Mouse (Mus musculus): ENCODE measurements around the gene Cst7. TPM values are rescaled to one million over a fixed set of nuclear protein-coding genes. Genes with fewer than 3 reads are reported as not detected.
A peak's percentile ranks its signal among the peaks of the same experiment; 100 is the strongest.

The Cst7 gene
- total RNA-seq, 2 experiments from 2014 or later = 375 to 441 TPM

DNA sequence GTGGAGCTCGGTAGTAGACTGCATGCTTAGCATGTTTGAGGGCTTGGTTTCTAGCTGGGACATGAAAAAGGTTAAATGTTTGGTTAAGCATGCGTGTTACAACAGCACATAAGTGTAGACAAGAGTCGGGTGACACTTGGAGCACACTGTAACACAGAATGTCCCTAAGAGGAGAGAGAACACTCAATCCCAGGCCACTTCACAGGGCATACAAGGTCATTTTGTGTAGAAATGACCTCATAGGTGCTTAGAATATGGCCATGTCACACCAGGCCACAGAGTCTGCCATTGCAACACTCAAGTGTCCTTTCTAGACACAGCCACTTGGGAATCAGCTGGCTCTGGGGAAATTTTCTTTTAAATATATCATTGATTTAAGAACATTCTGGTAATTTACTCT lies 53.7 kb downstream of the Cst7 start:
- ATAC-seq (replicated peaks; ENCODE audit: poor library complexity, severe bottlenecking) = no peak

DNA sequence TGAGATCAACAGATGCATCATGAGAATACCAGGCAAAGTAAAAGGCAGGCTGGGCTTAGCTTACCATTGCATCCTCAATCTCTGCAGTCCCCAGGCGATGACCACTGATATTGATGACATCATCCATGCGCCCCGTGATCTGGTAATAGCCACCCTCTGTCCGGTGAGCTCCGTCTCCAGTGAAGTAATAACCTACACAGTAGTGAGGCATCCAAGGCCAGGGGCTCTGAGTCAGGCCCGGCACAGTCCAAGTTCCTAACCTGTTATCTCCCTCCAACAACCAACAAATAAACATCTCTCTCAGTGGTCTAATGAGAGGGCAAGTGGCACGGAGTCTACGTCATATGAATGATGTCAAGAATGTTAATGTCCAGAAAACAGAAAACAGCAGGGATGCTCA lies 54.7 kb downstream of the Cst7 start:
- no peak for ATAC-seq (replicated peaks; ENCODE audit: poor library complexity, severe bottlenecking)

DNA sequence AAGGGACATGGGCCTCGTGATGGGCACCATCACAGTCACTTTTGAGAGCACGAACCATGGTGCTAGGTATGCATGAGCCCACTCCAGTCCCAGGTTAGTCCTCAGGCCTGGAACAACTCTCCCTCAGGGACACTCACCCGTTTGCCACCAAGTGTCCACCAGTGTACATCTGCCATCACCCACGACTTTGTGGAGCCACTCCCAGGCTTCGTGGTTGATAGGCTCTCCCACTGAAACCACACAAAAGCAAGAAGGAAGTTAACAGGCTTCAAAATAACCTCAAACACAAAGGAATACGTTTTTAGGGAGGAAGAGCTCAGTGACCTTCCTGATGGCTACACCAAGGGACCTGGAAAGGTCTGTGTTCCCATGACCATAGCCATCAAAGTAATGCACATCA lies 56.9 kb downstream of the Cst7 start:
- ATAC-seq (replicated peaks; ENCODE audit: poor library complexity, severe bottlenecking) = peak; percentile 72

Other genes with a start within 250 kb of the Cst7 start
- 7.3 TPM in 1 of 2 replicates, not detected in the other for gene Gm10130, start 246.7 kb upstream of the Cst7 start, total RNA-seq (2014; fragmentation: Nextera tagmentation)
- gene Gm10130, start 246.7 kb upstream of the Cst7 start, total RNA-seq (2017) = 5.5 and 6.3 TPM in 2 replicates
- gene 3300002I08Rik, start 207.7 kb upstream of the Cst7 start, total RNA-seq (2014; fragmentation: Nextera tagmentation) = 4.0 TPM in 1 of 2 replicates, not detected in the other
- 3.3 and 10.4 TPM in 2 replicates for gene 3300002I08Rik, start 207.7 kb upstream of the Cst7 start, total RNA-seq (2017)
- gene Zfp442, start 118.9 kb upstream of the Cst7 start, total RNA-seq (2014; fragmentation: Nextera tagmentation) = 2.8 and 6.0 TPM in 2 replicates
- gene Zfp442, start 118.9 kb upstream of the Cst7 start, total RNA-seq (2017) = 4.2 and 8.7 TPM in 2 replicates
- gene Zfp345, start 85.3 kb upstream of the Cst7 start, total RNA-seq (2014; fragmentation: Nextera tagmentation) = 0.41 TPM in 1 of 2 replicates, not detected in the other
- not detected in 2 replicates for gene Zfp345, start 85.3 kb upstream of the Cst7 start, total RNA-seq (2017)
- gene Apmap, start 38.2 kb downstream of the Cst7 start, total RNA-seq (2014; fragmentation: Nextera tagmentation) = 27.2 and 31.8 TPM in 2 replicates
- gene Apmap, start 38.2 kb downstream of the Cst7 start, total RNA-seq (2017) = 79.5 and 89.3 TPM in 2 replicates
- 13.1 and 14.5 TPM in 2 replicates for gene Acss1, start 98.1 kb downstream of the Cst7 start, total RNA-seq (2014; fragmentation: Nextera tagmentation)
- 8.1 and 12.2 TPM in 2 replicates for gene Acss1, start 98.1 kb downstream of the Cst7 start, total RNA-seq (2017)
- gene Vsx1, start 118.9 kb downstream of the Cst7 start, total RNA-seq (2014; fragmentation: Nextera tagmentation) = not detected in 2 replicates
- gene Vsx1, start 118.9 kb downstream of the Cst7 start, total RNA-seq (2017) = not detected in 2 replicates
- gene Entpd6, start 178.6 kb downstream of the Cst7 start, total RNA-seq (2014; fragmentation: Nextera tagmentation) = 15.8 and 17.0 TPM in 2 replicates
- gene Entpd6, start 178.6 kb downstream of the Cst7 start, total RNA-seq (2017) = 14.7 and 15.6 TPM in 2 replicates
- 18.3 and 18.9 TPM in 2 replicates for gene Pygb, start 216.3 kb downstream of the Cst7 start, total RNA-seq (2014; fragmentation: Nextera tagmentation)
- 25.9 and 40.1 TPM in 2 replicates for gene Pygb, start 216.3 kb downstream of the Cst7 start, total RNA-seq (2017)

Data from granulocyte monocyte progenitor cell, adult 5-6 weeks (primary cell).